Mouse (Mus musculus): ENCODE data around the gene Wwc1. TPM values are rescaled to one million over a fixed set of nuclear protein-coding genes. Genes with fewer than 3 reads are reported as not detected.

Gene Wwc1
- polyA plus RNA-seq, 1 experiment = 28.5 TPM

- WGBS = 92% methylated on average over 12 of the region's 12 CpGs
- H3K4me1 ChIP-seq (ENCODE audit: control insufficient read depth, insufficient read depth, low read length) = no peaks in the 10 kb centered on the region; the same call in 1 of the 2 replicates
- DNase-seq = no peak
- no peak overlapping the region for H3K4me3 ChIP-seq (replicated peaks; ENCODE audit: insufficient read depth, low read depth, low read length)
- no peaks in the 10 kb centered on the region for H3K27me3 ChIP-seq (ENCODE audit: control insufficient read depth, insufficient read depth, low read length)
- TF ChIP-seq POLR2A (IDR thresholded peaks at IDR 0.05; ENCODE audit: borderline replicate concordance, insufficient read depth, low read length) (no peak), CTCF (IDR thresholded peaks at IDR 0.05; ENCODE audit: borderline replicate concordance, insufficient read depth, low read depth, low read length) (no peak)
- H3K27ac ChIP-seq (ENCODE audit: insufficient read depth, low read length) = no peak overlapping the region
Observed at GRCm38 (mm10) chr11:35928453-35928852, 51.9 kb downstream of the Wwc1 start.

GRCm38 (mm10) chr11:35927309-35927708 lies 53.0 kb downstream of the Wwc1 start:
- H3K27me3 ChIP-seq (ENCODE audit: control insufficient read depth, insufficient read depth, low read length) = no peaks in the 10 kb centered on the region
- WGBS = 11% methylated on average over 14 of the region's 14 CpGs
- no peak overlapping the region for H3K27ac ChIP-seq (ENCODE audit: insufficient read depth, low read length)
- no peaks in the 10 kb centered on the region; the same call in 1 of the 2 replicates for H3K4me1 ChIP-seq (ENCODE audit: control insufficient read depth, insufficient read depth, low read length)
- TF ChIP-seq CTCF (IDR thresholded peaks at IDR 0.05; ENCODE audit: borderline replicate concordance, insufficient read depth, low read depth, low read length) (no peak), POLR2A (IDR thresholded peaks at IDR 0.05; ENCODE audit: borderline replicate concordance, insufficient read depth, low read length) (no peak)
- no peak overlapping the region for H3K4me3 ChIP-seq (replicated peaks; ENCODE audit: insufficient read depth, low read depth, low read length)
- no peak for DNase-seq

DNA sequence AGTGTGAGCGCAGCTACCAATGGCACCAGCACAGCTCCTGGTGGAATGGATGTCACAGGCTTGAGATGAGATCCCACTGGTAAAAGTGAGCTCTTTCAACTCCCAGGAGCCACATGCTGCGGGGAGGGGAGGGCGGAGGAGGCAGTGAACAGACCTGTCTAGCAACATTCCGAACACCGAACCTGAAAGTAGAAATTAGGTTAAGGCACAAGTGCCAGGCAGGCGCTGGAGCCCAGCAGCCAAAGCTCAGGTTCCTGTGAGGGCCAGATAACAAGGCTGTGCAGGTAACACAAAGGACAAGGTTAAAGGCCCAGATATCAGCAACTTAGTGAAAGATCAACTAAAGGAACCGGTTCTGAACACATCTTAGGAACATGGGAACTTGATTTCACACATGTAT lies 54.7 kb downstream of the Wwc1 start:
- Histone ChIP-seq H3K4me3 (replicated peaks; ENCODE audit: insufficient read depth, low read depth, low read length) (no peak overlapping the region), H3K27me3 (ENCODE audit: control insufficient read depth, insufficient read depth, low read length) (no peaks in the 10 kb centered on the region), H3K4me1 (ENCODE audit: control insufficient read depth, insufficient read depth, low read length) (no peaks in the 10 kb centered on the region), H3K27ac (ENCODE audit: insufficient read depth, low read length) (no peak overlapping the region)
- DNase-seq = no peak
- WGBS = 77% methylated on average over 7 of the region's 7 CpGs
- TF ChIP-seq POLR2A (IDR thresholded peaks at IDR 0.05; ENCODE audit: borderline replicate concordance, insufficient read depth, low read length) (no peak), CTCF (IDR thresholded peaks at IDR 0.05; ENCODE audit: borderline replicate concordance, insufficient read depth, low read depth, low read length) (no peak)

- DNase-seq = peak; percentile 16 to 19
- no peak; the same call in 1 of the 2 replicates for TF ChIP-seq CTCF (IDR thresholded peaks at IDR 0.05; ENCODE audit: borderline replicate concordance, insufficient read depth, low read depth, low read length)
- TF ChIP-seq POLR2A (IDR thresholded peaks at IDR 0.05; ENCODE audit: borderline replicate concordance, insufficient read depth, low read length) = no peak
- H3K4me1 ChIP-seq (ENCODE audit: control insufficient read depth, insufficient read depth, low read length) = no peaks in the 10 kb centered on the region
- no peak overlapping the region for H3K27ac ChIP-seq (ENCODE audit: insufficient read depth, low read length)
- no peak overlapping the region for H3K4me3 ChIP-seq (replicated peaks; ENCODE audit: insufficient read depth, low read depth, low read length)
- H3K27me3 ChIP-seq (ENCODE audit: control insufficient read depth, insufficient read depth, low read length) = no peaks in the 10 kb centered on the region
- WGBS = 35% methylated on average over 12 of the region's 12 CpGs
Observed at GRCm38 (mm10) chr11:35922205-35922873, 58.0 kb downstream of the Wwc1 start.

- no peak overlapping the region for H3K4me3 ChIP-seq (replicated peaks; ENCODE audit: insufficient read depth, low read depth, low read length)
- no peak for DNase-seq
- H3K4me1 ChIP-seq (ENCODE audit: control insufficient read depth, insufficient read depth, low read length) = no peaks in the 10 kb centered on the region
- WGBS = 82% methylated on average over 5 of the region's 5 CpGs
- H3K27ac ChIP-seq (ENCODE audit: insufficient read depth, low read length) = no peak overlapping the region
- no peaks in the 10 kb centered on the region for H3K27me3 ChIP-seq (ENCODE audit: control insufficient read depth, insufficient read depth, low read length)
- TF ChIP-seq POLR2A (IDR thresholded peaks at IDR 0.05; ENCODE audit: borderline replicate concordance, insufficient read depth, low read length) (no peak), CTCF (IDR thresholded peaks at IDR 0.05; ENCODE audit: borderline replicate concordance, insufficient read depth, low read depth, low read length) (no peak)
Observed at GRCm38 (mm10) chr11:35920776-35921175, 59.6 kb downstream of the Wwc1 start.

- WGBS = 28% methylated on average over 9 of the region's 9 CpGs
- Histone ChIP-seq H3K4me3 (replicated peaks; ENCODE audit: insufficient read depth, low read depth, low read length) (no peak overlapping the region), H3K27me3 (ENCODE audit: control insufficient read depth, insufficient read depth, low read length) (no peaks in the 10 kb centered on the region), H3K27ac (ENCODE audit: insufficient read depth, low read length) (no peak overlapping the region), H3K4me1 (ENCODE audit: control insufficient read depth, insufficient read depth, low read length) (no peaks in the 10 kb centered on the region)
- DNase-seq = no peak
- no peak for TF ChIP-seq CTCF (IDR thresholded peaks at IDR 0.05; ENCODE audit: borderline replicate concordance, insufficient read depth, low read depth, low read length)
- TF ChIP-seq POLR2A (IDR thresholded peaks at IDR 0.05; ENCODE audit: borderline replicate concordance, insufficient read depth, low read length) = no peak
Observed at GRCm38 (mm10) chr11:35919856-35920503, 60.3 kb downstream of the Wwc1 start.

DNA sequence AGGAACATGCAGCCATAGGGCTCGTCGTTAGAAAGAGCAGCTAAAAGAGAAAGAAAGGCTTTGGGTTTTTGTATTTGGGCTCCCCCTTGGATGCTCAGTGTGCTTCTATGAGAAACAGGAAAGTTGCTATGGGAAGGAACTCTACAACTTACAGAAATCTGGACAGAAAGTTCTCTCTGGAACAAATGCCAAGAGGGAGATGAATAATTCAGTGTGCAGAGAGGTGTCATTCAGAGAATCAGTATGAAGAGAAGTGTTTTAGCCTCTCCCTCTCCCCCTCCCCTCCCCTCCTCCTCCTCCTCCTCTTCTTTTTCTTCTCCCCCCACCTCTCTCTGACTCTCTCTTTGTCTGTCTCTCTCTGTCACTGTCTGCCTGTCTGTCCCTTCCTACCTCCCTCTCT lies 60.9 kb downstream of the Wwc1 start:
- DNase-seq = no peak
- WGBS = 34% methylated on average over 2 of the region's 2 CpGs
- H3K4me1 ChIP-seq (ENCODE audit: control insufficient read depth, insufficient read depth, low read length) = no peaks in the 10 kb centered on the region
- H3K27ac ChIP-seq (ENCODE audit: insufficient read depth, low read length) = no peak overlapping the region
- H3K27me3 ChIP-seq (ENCODE audit: control insufficient read depth, insufficient read depth, low read length) = no peaks in the 10 kb centered on the region
- TF ChIP-seq CTCF (IDR thresholded peaks at IDR 0.05; ENCODE audit: borderline replicate concordance, insufficient read depth, low read depth, low read length) (no peak), POLR2A (IDR thresholded peaks at IDR 0.05; ENCODE audit: borderline replicate concordance, insufficient read depth, low read length) (no peak)
- no peak overlapping the region for H3K4me3 ChIP-seq (replicated peaks; ENCODE audit: insufficient read depth, low read depth, low read length)

Data from cerebellum, adult 2 months (tissue).